Mouse (Mus musculus) midbrain, embryonic 10.5 days (tissue): ENCODE results near the gene Sv2a. TPM values are rescaled to one million over a fixed set of nuclear protein-coding genes. Genes with fewer than 3 reads are reported as not detected.
"Not testable (repeated sequence)": the region's sequence is repeated elsewhere in the genome, so short reads cannot be mapped to it uniquely, and the experiment has no call there.

Experiments
- DNase-seq: peaks from one replicate; pipeline ENCODE4 v3.0.0-alpha.2; 2017; ENCODE audit warnings: low spot score
- H3K27ac ChIP-seq: fragments of 300-500 bp; sonication (generic); replicated peaks from 2 replicates; pipeline ENCODE4 v1.5.1; 2016; ENCODE audit warnings: mild to moderate bottlenecking
- H3K27me3 ChIP-seq: fragments of 300-500 bp; sonication (generic); 2 replicates; pipeline ENCODE4 v1.6.1; 2016; ENCODE audit warnings: low read depth, mild to moderate bottlenecking; ENCODE audit not compliant: poor library complexity, severe bottlenecking
- H3K36me3 ChIP-seq: fragments of 300-500 bp; sonication (generic); 2 replicates; pipeline ENCODE4 v1.6.1; 2016; ENCODE audit warnings: mild to moderate bottlenecking, moderate library complexity
- H3K4me1 ChIP-seq: fragments of 300-500 bp; sonication (generic); 2 replicates; pipeline ENCODE4 v1.6.1; 2016
- H3K4me3 ChIP-seq: fragments of 300-500 bp; sonication (generic); 2 replicates; pipeline ENCODE4 v1.5.1; 2016; ENCODE audit warnings: mild to moderate bottlenecking, moderate library complexity
- H3K9me3 ChIP-seq: fragments of 300-500 bp; sonication (generic); replicated peaks from 2 replicates; pipeline ENCODE4 v1.6.1; 2016; ENCODE audit warnings: mild to moderate bottlenecking
- WGBS: fragments of 180-500 bp; shearing (Covaris S2); methylation state at CpG from one replicate; pipeline ENCODE4 v1.1.7; 2016; 5-methylcytosine and 5-hydroxymethylcytosine counted together
- polyA plus RNA-seq: library from polyadenylated mRNA; unstranded; fragments of >200 nt; fragmentation: Nextera tagmentation; extraction: Ambion mirVana; gene quantifications from 2 replicates; pipeline ENCODE4 v1.2.1, GENCODE M21; 2016

Sv2a gene
- polyA plus RNA-seq, 1 experiment from 2014 or later, result 3.1 TPM

DNA sequence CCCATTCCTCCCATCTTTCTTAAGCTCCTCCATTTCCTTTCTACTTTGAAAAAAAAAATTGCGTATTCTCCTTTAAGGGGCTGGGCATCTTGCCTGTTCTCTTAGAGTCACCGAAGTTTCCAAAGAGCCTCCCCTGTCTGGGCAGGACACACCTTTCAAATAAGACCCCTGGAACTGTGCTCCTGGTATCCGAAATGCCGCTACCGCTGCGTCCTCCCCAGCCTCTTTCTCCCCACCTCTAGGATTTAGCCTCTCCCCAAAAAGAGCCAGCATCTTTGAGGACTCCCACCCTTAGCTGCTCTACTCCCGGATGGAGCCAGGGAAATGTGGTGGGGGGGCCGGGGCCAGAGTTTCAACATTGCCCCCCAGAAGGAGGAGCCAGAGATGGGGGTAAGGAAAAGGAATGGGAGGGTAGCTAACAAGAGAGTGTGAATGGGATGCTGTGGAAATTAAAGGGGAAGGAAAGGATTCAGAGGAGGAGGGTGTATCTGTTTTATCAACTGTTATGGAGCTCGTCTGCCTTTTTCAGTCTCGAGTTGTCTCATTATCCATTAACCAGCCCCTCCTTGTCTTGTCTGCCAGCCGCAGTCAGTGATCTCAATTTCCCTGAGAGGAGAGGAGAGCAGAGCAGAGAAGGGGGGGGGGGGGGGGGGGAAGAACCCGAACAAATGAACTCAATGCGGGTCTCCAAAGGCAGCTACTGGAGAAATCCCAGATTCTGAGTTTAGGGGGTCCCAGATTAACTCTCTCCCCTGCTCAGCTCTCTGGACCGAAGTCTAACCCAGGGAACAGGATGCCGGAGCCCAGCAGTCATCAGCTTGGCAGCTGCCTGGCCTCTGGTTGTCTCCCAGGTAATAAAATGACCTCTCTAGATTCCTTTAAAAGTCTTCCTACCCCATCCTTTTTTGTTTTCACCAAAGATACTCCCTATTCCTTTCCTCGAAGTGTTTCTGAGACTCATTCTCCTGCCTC is 18.8 kb upstream of the Sv2a start, which contains the start of gene Mtmr11:
TSS of gene Mtmr11 (plus strand) at position 136 of the 972 bp plus-strand sequence.
- H3K4me1 ChIP-seq, result peaks cover 27% of the 10 kb centered on the region
- H3K27ac ChIP-seq, result peak within 1 kb of the TSS; percentile 78
- 11% methylated on average over 15 of the region's 16 CpGs for WGBS
- 0 out of 2 replicates have a peak, but pooled peaks cover 4% of the 10 kb centered on the region for H3K27me3 ChIP-seq
- H3K4me3 ChIP-seq, result peak within 1 kb of the TSS; percentile 55
- no peaks in the 10 kb centered on the region; the same call in 1 of the 2 replicates for H3K36me3 ChIP-seq
- no peak for DNase-seq
- no peaks in the 10 kb centered on the region for H3K9me3 ChIP-seq

DNA sequence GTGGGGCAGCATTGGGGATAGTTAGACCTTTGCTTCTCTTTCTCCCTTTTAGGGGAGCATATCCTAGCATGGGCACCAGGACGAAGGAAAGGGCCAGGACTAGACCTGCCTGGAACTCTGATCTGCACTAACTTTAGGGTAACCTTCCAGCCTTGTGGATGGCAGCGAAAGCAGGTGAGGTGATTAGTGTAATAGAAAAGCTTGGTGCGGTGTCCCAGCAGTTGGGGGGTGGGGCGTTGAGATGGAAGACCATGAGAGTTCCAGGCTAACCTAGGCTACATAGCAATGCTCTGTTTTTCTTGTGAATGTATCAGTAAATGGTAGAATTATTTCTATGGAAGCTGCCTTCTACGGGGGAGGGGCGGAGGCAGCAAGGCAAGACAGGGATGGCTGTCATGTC is 17.9 kb upstream of the Sv2a start:
- Histone ChIP-seq H3K27me3 (0 out of 2 replicates have a peak, but pooled peaks cover 4% of the 10 kb centered on the region), H3K27ac (no peak overlapping the region), H3K4me3 (no peak overlapping the region), H3K4me1 (peaks cover 27% of the 10 kb centered on the region), H3K36me3 (no peaks in the 10 kb centered on the region), H3K9me3 (no peaks in the 10 kb centered on the region)
- DNase-seq, result no peak
- WGBS, result 90% methylated on average over 6 of the region's 6 CpGs

DNA sequence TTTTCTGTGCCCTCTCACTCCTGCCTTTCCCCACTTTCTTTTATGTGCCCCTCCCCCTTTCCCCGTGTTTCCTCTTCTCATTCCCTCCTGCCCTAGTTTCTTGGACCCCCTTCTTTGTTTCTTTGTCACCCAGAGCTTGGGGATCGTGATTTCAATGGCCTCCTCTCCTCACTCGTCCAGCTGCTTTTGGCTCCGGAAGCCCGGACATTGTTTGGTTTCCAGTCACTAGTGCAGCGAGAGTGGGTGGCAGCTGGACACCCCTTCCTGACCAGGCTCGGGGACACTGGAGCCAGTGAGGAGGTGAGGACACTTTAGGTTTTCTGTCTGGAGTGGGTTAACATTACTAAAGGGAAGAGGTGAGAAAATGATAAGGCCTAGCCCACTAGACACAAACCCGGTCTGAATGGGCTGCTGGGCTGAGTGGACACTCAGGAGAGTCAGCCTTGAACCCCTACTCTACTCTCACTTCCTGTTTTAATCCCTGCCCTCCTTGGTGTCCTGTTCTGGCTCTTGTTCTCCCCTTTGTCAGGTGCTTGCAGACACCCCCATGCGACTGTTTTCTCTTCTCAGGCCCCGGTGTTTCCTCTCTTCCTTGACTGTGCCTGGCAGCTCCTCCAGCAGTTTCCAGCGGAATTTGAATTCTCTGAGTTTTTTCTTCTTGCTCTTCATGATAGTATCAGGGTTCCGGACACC is 12.3 kb upstream of the Sv2a start:
- H3K27me3 ChIP-seq, result no peaks in the 10 kb centered on the region
- H3K36me3 ChIP-seq, result peaks cover 5% of the 10 kb centered on the region
- H3K4me1 ChIP-seq, result peaks cover 30% of the 10 kb centered on the region
- H3K4me3 ChIP-seq, result 0 out of 2 replicates have a peak overlapping the region, but pooled peaks have one; percentile 2
- no peak for DNase-seq
- H3K27ac ChIP-seq, result 0 out of 2 replicates have a peak overlapping the region, but pooled peaks have one; percentile 33
- no peaks in the 10 kb centered on the region for H3K9me3 ChIP-seq
- 79% methylated on average over 12 of the region's 12 CpGs for WGBS

DNA sequence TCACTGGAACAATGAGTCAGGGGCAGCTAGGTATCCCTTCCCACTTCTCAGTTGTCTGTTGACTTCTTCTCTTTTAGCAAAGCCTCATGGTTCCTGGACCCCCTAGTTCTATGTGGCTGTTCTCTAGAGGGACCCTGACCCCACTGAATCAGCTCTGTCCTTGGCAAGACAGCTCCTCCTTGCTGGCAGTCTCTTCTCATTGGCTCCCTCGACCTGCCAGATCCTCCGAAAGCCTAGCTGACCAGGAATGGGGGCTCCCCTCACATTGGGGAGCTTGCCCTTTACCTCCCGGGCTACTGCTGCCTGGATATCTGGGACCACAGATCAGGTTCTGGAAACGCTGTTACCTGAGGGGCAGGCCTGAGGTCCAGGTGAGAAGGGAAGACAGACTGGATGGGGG is 10.7 kb upstream of the Sv2a start:
- WGBS, result 92% methylated on average over 4 of the region's 4 CpGs
- no peaks in the 10 kb centered on the region for H3K27me3 ChIP-seq
- H3K27ac ChIP-seq, result peak overlapping the region; percentile 95; the same call in 1 of the 2 replicates
- DNase-seq, result no peak
- peaks cover 42% of the 10 kb centered on the region for H3K4me1 ChIP-seq
- peak overlapping the region; percentile 23; the same call in 1 of the 2 replicates for H3K4me3 ChIP-seq
- H3K9me3 ChIP-seq, result no peaks in the 10 kb centered on the region
- peaks cover 22% of the 10 kb centered on the region for H3K36me3 ChIP-seq

DNA sequence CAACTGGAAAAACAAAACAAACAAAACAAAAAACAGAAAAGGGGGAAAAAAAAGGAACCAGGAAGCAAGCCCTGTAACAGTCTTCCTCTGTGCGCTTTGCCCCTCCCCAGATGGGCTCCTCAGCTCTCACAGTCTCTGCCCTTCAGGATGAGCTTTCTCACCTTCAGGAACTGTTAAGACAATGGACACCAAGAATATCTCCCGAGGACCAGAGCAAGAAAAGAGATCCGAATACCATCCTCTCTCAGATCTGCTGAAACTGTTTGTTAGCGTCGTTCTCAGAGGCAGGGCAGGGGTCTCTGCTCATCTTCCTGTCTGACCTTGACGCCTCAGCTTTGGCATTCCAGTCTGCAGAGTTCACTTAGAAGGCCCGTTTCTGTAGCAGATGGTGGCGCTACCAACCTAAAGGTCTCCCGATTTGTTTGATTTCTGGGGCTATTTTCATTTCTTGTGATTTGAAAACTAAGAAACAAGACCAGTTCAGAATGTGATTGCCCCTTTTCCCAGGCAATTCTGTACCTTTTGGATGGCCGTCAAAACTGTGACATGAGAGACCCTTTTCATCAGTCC is 9.9 kb upstream of the Sv2a start:
- WGBS, result 84% methylated on average over 10 of the region's 10 CpGs
- Histone ChIP-seq H3K4me3 (peak overlapping the region; percentile 92), H3K27ac (peak overlapping the region; percentile 95), H3K27me3 (no peaks in the 10 kb centered on the region), H3K36me3 (peaks cover 30% of the 10 kb centered on the region), H3K4me1 (peaks cover 42% of the 10 kb centered on the region), H3K9me3 (no peaks in the 10 kb centered on the region)
- no peak for DNase-seq

DNA sequence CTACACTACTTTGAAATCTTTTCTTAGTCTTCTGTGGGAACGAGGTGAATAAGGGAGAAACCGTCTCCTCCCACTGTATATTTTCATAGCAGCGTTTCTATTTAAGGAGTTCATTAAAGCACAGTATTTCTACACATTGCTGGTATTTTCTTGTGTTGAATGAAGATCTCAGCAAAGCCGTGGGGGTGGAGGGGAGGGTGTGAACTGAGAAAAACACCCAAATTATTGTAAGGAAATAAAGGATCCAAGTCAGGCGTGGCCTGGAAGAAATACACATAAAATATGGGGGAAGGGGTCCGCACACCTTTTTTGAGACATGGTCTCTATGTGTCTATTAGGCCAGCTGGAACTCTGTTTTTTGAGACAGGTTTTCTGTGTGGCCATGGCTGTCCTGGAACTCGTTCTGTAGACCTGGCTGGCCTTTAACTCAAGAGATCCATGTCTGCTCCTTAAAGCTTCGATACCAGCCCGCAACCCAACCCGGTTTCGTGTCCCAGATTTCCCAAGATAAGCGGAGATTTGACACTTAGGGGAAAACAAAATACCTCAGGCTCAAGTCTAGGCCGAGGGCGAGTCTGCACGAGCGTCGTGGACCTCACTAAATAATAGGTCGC is 9.3 kb upstream of the Sv2a start:
- H3K4me3 ChIP-seq, result peak overlapping the region; percentile 92
- WGBS, result 27% methylated on average over 18 of the region's 18 CpGs
- H3K9me3 ChIP-seq, result no peaks in the 10 kb centered on the region
- H3K36me3 ChIP-seq, result peaks cover 36% of the 10 kb centered on the region
- no peaks in the 10 kb centered on the region for H3K27me3 ChIP-seq
- H3K27ac ChIP-seq, result peak overlapping the region; percentile 95
- DNase-seq, result no peak
- H3K4me1 ChIP-seq, result peaks cover 42% of the 10 kb centered on the region

DNA sequence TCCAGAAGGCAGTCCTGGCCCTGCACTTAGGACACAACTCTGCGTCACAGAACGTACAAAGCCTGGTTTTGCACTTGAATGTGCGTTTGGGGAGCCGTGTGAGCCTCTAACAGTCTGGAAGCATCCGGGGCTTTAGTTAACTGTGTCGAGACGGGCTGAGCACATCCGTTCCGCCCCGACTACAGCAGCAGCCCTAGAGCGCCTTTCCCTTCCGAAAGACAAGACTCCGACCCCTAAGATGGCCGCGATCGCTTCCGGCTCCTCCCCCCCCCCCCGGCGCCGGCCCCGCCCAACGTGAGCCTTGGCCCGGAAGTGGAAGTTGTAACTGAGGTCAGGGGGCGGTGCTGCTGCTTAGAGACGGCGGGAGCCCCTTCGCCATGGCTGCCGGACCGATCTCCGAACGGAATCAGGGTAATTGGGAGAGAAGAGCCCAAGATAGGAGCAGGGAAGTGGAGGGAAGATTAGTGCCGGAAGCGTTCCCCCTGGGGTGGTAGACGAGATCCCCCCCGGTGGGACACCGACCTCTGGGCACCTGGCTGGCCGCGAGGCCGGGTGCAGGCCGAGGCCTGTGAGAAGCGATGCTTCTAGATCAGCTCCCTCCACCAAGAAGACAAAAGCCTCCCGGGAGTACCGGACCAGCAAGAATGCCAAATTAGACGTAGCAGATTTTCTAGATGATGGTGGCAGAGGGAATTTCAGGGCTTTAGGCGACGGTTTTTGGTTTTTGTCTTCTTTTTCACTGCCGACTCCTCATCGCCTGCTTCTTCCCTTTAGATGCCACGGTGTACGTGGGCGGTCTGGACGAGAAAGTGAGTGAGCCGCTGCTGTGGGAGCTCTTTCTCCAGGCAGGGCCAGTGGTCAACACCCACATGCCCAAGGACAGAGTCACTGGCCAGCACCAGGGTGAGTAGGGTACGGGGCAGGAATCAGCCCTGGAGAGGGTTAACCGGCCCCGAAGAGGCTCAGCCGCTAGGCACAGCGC is 8.5 kb upstream of the Sv2a start, which contains the start of gene Sf3b4:
TSS of gene Sf3b4 (plus strand) at position 136 of the 982 bp plus-strand sequence.
- WGBS, result under 1% methylated on average over 58 of the region's 58 CpGs
- H3K4me1 ChIP-seq, result peaks cover 42% of the 10 kb centered on the region
- H3K36me3 ChIP-seq, result peaks cover 42% of the 10 kb centered on the region
- peak within 1 kb of the TSS; percentile 95 for H3K27ac ChIP-seq
- no peaks in the 10 kb centered on the region for H3K27me3 ChIP-seq
- H3K4me3 ChIP-seq, result peak within 1 kb of the TSS; percentile 92
- H3K9me3 ChIP-seq, result no peaks in the 10 kb centered on the region
- DNase-seq, result peak; percentile 96

DNA sequence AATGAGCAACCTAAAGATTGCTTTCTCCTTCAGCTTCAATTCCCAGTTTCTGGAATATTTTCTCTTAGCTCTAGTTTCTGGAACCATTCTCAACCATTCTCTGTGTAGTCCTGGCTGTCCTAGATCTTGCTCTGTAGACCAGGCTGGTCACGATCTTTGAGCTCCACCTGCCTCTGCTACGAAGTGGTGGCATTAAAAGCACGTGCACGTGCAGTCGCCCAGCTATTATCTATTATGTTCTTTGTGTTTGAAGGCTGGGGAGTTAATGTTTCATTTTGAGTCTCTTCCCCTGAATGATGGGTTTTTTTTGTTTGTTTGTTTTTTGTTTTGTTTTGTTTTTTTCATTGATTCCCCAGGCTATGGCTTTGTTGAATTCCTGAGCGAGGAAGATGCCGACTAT is 7.8 kb upstream of the Sv2a start:
- H3K27me3 ChIP-seq, result no peaks in the 10 kb centered on the region
- H3K9me3 ChIP-seq, result no peaks in the 10 kb centered on the region
- no peak for DNase-seq
- H3K4me1 ChIP-seq, result peaks cover 42% of the 10 kb centered on the region
- WGBS, result 40% methylated on average over 7 of the region's 7 CpGs
- H3K4me3 ChIP-seq, result peak overlapping the region; percentile 92
- peak overlapping the region; percentile 95 for H3K27ac ChIP-seq
- peaks cover 49% of the 10 kb centered on the region for H3K36me3 ChIP-seq

DNA sequence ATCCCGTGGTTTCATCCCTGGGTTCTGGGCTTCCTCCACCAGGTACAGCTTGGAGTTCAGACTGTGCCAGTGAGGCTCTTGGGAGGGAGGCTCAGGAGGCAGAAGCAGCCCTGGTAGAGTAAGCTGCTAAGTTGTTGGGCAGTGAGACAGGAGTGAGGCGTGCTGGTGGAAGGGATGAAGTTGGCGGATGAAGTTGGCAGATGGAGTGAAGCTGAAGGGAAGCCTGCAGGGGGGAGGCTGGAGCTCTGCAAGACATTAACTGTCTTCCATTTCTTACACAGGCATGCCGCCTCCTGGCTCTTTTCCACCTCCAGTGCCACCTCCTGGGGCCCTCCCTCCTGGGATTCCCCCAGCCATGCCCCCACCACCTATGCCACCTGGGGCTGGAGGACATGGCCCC is 6.9 kb upstream of the Sv2a start:
- not testable (repeated sequence) for H3K27ac ChIP-seq, H3K27me3 ChIP-seq, DNase-seq, H3K9me3 ChIP-seq
- peaks cover 39% of the 10 kb centered on the region for H3K4me1 ChIP-seq
- whole genome bisulfite sequencing, result 90% methylated on average over 4 of the region's 4 CpGs
- H3K36me3 ChIP-seq, result peaks cover 58% of the 10 kb centered on the region
- peak overlapping the region; percentile 92 for H3K4me3 ChIP-seq

DNA sequence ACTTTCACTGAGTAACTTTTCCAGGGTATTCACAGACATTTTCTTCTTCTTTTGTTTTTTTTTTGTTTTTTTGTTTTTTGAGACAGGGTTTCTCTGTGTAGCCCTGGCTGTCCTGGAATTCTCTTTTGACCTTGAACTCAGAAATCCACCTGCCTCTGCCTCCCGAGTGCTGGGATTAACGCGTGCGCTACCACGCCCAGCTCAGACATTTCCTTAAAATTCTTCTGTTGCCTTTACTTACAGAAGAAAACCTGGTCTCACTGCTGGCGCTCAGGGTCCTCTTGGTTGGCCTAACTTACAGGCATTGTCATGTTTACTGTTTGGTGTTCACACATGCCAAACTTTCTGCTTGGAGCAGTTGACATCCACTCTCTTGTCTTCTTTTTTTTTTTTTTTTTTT is 5.7 kb upstream of the Sv2a start:
- Histone ChIP-seq H3K9me3 (no peaks in the 10 kb centered on the region), H3K27ac (no peak overlapping the region), H3K36me3 (peaks cover 59% of the 10 kb centered on the region), H3K27me3 (no peaks in the 10 kb centered on the region), H3K4me1 (peaks cover 41% of the 10 kb centered on the region), H3K4me3 (0 out of 2 replicates have a peak overlapping the region, but pooled peaks have one; percentile 7)
- 96% methylated on average over 6 of the region's 6 CpGs for WGBS
- no peak for DNase-seq

DNA sequence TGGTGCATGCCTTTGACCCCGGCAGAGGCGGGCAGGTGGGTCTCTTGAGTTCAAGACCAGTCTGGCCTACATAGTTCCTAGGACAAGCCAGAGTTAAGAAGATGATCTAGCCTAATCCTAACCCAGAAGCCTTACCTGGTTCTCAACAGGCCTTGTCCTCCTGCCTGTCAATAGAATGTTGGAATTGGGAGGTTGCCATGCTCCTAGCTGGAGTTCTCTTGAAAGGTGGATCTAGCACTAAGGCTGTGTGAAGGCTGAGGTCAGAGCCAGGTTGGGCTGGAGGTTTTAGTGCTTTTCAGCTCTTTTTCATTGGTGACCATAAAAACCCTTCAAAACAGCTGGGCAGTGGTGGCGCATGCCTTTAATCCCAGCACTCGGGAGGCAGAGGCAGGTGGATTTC is 2.5 kb upstream of the Sv2a start:
- peaks cover 56% of the 10 kb centered on the region for H3K36me3 ChIP-seq
- 92% methylated on average over 4 of the region's 4 CpGs for WGBS
- H3K4me1 ChIP-seq, result peaks cover 50% of the 10 kb centered on the region

More for the DNA sequence above, 2.5 kb upstream of the Sv2a start:
- no peak overlapping the region for H3K4me3 ChIP-seq
- no peak overlapping the region for H3K27ac ChIP-seq
- H3K9me3 ChIP-seq, result no peaks in the 10 kb centered on the region
- DNase-seq, result no peak
- H3K27me3 ChIP-seq, result no peaks in the 10 kb centered on the region
